Mouse (Mus musculus) kidney, postnatal 25 days (tissue): ENCODE results near the gene Eif4g3.
A peak's percentile ranks its signal among the peaks of the same experiment; 100 is the strongest.

Source experiments
- DNase-seq, 2 experiments: peaks; one replicate each; pipeline ENCODE4 v3.0.0; 2021; ENCODE audit warnings: mixed read lengths in 2 of 2

Eif4g3 gene

GRCm38 (mm10) chr4:138108541-138108940, 115.7 kb downstream of the Eif4g3 start:
- peak; percentile 41 to 52 for DNase-seq

GRCm38 (mm10) chr4:138109332-138109731, 116.5 kb downstream of the Eif4g3 start:
- peak; percentile 74 to 76 for DNase-seq

- DNase-seq, result no peak
Observed at GRCm38 (mm10) chr4:138111858-138112257, 119.0 kb downstream of the Eif4g3 start.

GRCm38 (mm10) chr4:138119740-138120139, 126.9 kb downstream of the Eif4g3 start:
- peak in 1 of 2 experiments; percentile 19 for DNase-seq

- DNase-seq, result no peak
Observed at GRCm38 (mm10) chr4:138124046-138124445, 131.2 kb downstream of the Eif4g3 start.

GRCm38 (mm10) chr4:138127371-138127770, 134.5 kb downstream of the Eif4g3 start:
- DNase-seq, result no peak

GRCm38 (mm10) chr4:138127781-138128180, 135.0 kb downstream of the Eif4g3 start:
- no peak for DNase-seq

GRCm38 (mm10) chr4:138130149-138130548, 137.3 kb downstream of the Eif4g3 start:
- no peak for DNase-seq

- peak; percentile 9 to 56 for DNase-seq
Observed at GRCm38 (mm10) chr4:138131226-138131625, 138.4 kb downstream of the Eif4g3 start.

GRCm38 (mm10) chr4:138131716-138132115, 138.9 kb downstream of the Eif4g3 start:
- DNase-seq, result peak in 1 of 2 experiments; percentile 14

- peak in 1 of 2 experiments; percentile 21 for DNase-seq
Observed at GRCm38 (mm10) chr4:138133360-138133759, 140.5 kb downstream of the Eif4g3 start.

GRCm38 (mm10) chr4:138137336-138137735, 144.5 kb downstream of the Eif4g3 start:
- DNase-seq, result no peak

- DNase-seq, result peak in 1 of 2 experiments; percentile 23
Observed at GRCm38 (mm10) chr4:138137804-138138203, 145.0 kb downstream of the Eif4g3 start.

GRCm38 (mm10) chr4:138138219-138138618, 145.4 kb downstream of the Eif4g3 start:
- peak in 1 of 2 experiments; percentile 31 for DNase-seq

- DNase-seq, result peak in 1 of 2 experiments; percentile 26
Observed at GRCm38 (mm10) chr4:138141358-138141757, 148.5 kb downstream of the Eif4g3 start.

- no peak for DNase-seq
Observed at GRCm38 (mm10) chr4:138147176-138147575, 154.4 kb downstream of the Eif4g3 start.

GRCm38 (mm10) chr4:138149977-138150376, 157.2 kb downstream of the Eif4g3 start:
- DNase-seq, result no peak

- DNase-seq, result peak; percentile 36 to 41
Observed at GRCm38 (mm10) chr4:138151226-138151625, 158.4 kb downstream of the Eif4g3 start.

GRCm38 (mm10) chr4:138153980-138154379, 161.2 kb downstream of the Eif4g3 start:
- DNase-seq, result peak in 1 of 2 experiments; percentile 52

- no peak for DNase-seq
Observed at GRCm38 (mm10) chr4:138160918-138161317, 168.1 kb downstream of the Eif4g3 start.

- peak; percentile 21 to 23 for DNase-seq
Observed at GRCm38 (mm10) chr4:138161550-138161949, 168.7 kb downstream of the Eif4g3 start.

- peak in 1 of 2 experiments; percentile 15 for DNase-seq
Observed at GRCm38 (mm10) chr4:138163836-138164235, 171.0 kb downstream of the Eif4g3 start.

GRCm38 (mm10) chr4:138164860-138165259, 172.0 kb downstream of the Eif4g3 start:
- DNase-seq, result peak in 1 of 2 experiments; percentile 5

- peak in 1 of 2 experiments; percentile 9 for DNase-seq
Observed at GRCm38 (mm10) chr4:138166519-138166918, 173.7 kb downstream of the Eif4g3 start.

- DNase-seq, result peak in 1 of 2 experiments; percentile 27
Observed at GRCm38 (mm10) chr4:138168162-138168561, 175.3 kb downstream of the Eif4g3 start.
